ENCODE assay signal across 20 mouse cellular contexts in genomic region chr5:118316310-118317017, GRCm38 (mm10).
DNase-seq lines count a peak whose midpoint lies in the region; ATAC-seq and TF ChIP-seq lines count a peak whose summit lies in the region.
"Had no signal": no experiment of that assay in that cellular context is flagged by ENCODE, and none has a peak within 500 bp of the region (broad histone marks: within the 10 kb centered on the region; RNA-seq: fewer than 3 reads in every experiment).

No protein-coding gene starts in this region.

- in situ Hi-C loops in Patski (cut with MboI; ENCODE audit: low pct_unique_long_range_greater_than_20kb): no loop called here

- H3K4me3 ChIP-seq in heart, embryonic 15.5 days: no peak overlapping the region
- H3K4me3 ChIP-seq in limb, embryonic 10.5 days: no peak overlapping the region
- H3K4me3 ChIP-seq: hindbrain, embryonic 13.5 days; myocyte had no signal

- peaks cover 10% of the 10 kb centered on the region for H3K4me1 ChIP-seq in heart, embryonic 15.5 days (replicated peaks)
- peaks cover 28% of the 10 kb centered on the region for H3K4me1 ChIP-seq in limb, embryonic 10.5 days

- H3K4me2 ChIP-seq in heart, embryonic 15.5 days: no peak overlapping the region
- H3K4me2 ChIP-seq: hindbrain, embryonic 13.5 days had no signal

- no peaks in the 10 kb centered on the region for H3K36me3 ChIP-seq in heart, embryonic 15.5 days
- no peaks in the 10 kb centered on the region for H3K36me3 ChIP-seq in limb, embryonic 10.5 days
- H3K36me3 ChIP-seq: hindbrain, embryonic 13.5 days had no signal

- no peak overlapping the region for H3K9ac ChIP-seq in heart, embryonic 15.5 days
- H3K9ac ChIP-seq: hindbrain, embryonic 13.5 days had no signal

- WGBS in heart, embryonic 15.5 days: 36% methylated on average over 10 of the region's 10 CpGs
- 37% methylated on average over 10 of the region's 10 CpGs for WGBS in limb, embryonic 10.5 days

- peak overlapping the region; percentile 27; the same call in 1 of the 2 replicates for H3K27ac ChIP-seq in heart, embryonic 15.5 days
- peak overlapping the region; percentile 61 for H3K27ac ChIP-seq in limb, embryonic 10.5 days
- H3K27ac ChIP-seq: hindbrain, embryonic 13.5 days had no signal

- no peak for ATAC-seq in heart, embryonic 15.5 days (replicated peaks; ENCODE audit: insufficient number of reproducible peaks, insufficient read depth, low FRiP score, low read depth)
- ATAC-seq in Patski: peak; percentile 32
- ATAC-seq: forebrain, embryonic 16.5 days had no signal

- CTCF ChIA-PET in Patski (lab: Charles Lee): interaction anchor here (1.1 to 1.8 kb wide), 4 partner anchors 15 to 395 kb away, joined by 3 to 5 read pairs (median 4); no protein-coding TSS in a partner anchor

- H3K27me3 ChIP-seq in heart, embryonic 15.5 days: peaks cover 17% of the 10 kb centered on the region
- H3K27me3 ChIP-seq in Patski: no peaks in the 10 kb centered on the region
- peaks cover 44% of the 10 kb centered on the region for H3K27me3 ChIP-seq in limb, embryonic 10.5 days (ENCODE audit: low read depth, poor library complexity, severe bottlenecking)
- H3K27me3 ChIP-seq: CH12.LX had no signal

- TF ChIP-seq CTCF in Patski (IDR thresholded peaks at IDR 0.05): no peak

- no peaks in the 10 kb centered on the region for H3K9me3 ChIP-seq in heart, embryonic 15.5 days (replicated peaks)
- H3K9me3 ChIP-seq in limb, embryonic 10.5 days (replicated peaks): no peaks in the 10 kb centered on the region
- H3K9me3 ChIP-seq: hindbrain, embryonic 13.5 days had no signal

- POLR2A ChIA-PET in Patski (lab: Charles Lee): no interaction called here

- DNase-seq in heart, postnatal 4 days: no peak
- DNase-seq in 3T3-L1 (ENCODE audit: low read depth, low spot score): peak; percentile 79
- no peak for DNase-seq in Patski (ENCODE audit: low read depth, low spot score)
- no peak for DNase-seq in limb, embryonic 10.5 days (ENCODE audit: low spot score)
- no peak for DNase-seq in urinary bladder, adult 2 months (ENCODE audit: low spot score)
- DNase-seq in spleen, postnatal 14 days (ENCODE audit: low spot score in 2 of 2): no peak
- DNase-seq: adrenal gland, adult 2 months; cerebellum, adult 2 months; embryo, embryonic 11 days; gastrocnemius, postnatal 14 days; kidney, adult 11 months; kidney, postnatal 36 days; left cerebral cortex, postnatal 4 days; lung, adult 18-20 months; thymus, adult 2 months had no signal
